Mouse (Mus musculus) cerebellum, adult 2 months (tissue): ENCODE measurements around the gene Capn3.

Experiments
- CTCF ChIP-seq: fragments of 200-500 bp; IDR thresholded peaks from 2 replicates; pipeline ENCODE4 v1.5.1; 2011; ENCODE audit warnings: low read depth, mild to moderate bottlenecking, control low read depth, low read length, moderate library complexity, borderline replicate concordance; ENCODE audit not compliant: insufficient read depth
- POLR2A ChIP-seq: fragments of 200-500 bp; IDR thresholded peaks from 2 replicates; pipeline ENCODE4 v1.6.1; 2011; ENCODE audit warnings: low read length, control low read depth, borderline replicate concordance; ENCODE audit not compliant: insufficient read depth

GRCm38 (mm10) chr2:120464091-120464490 is 8.3 kb downstream of the Capn3 start:
- TF ChIP-seq CTCF = no peak
- no peak for TF ChIP-seq POLR2A
